Mouse (Mus musculus): ENCODE measurements at regions not wholly inside any gene's neighbourhood (a gene's known extent, or its start where the extent isn't known, plus 50 kb on each side); places are given as distances from the start of the nearest gene placed in this dataset.
"Not testable (repeated sequence)": the region's sequence is repeated elsewhere in the genome, so short reads cannot be mapped to it uniquely, and the experiment has no call there.

- no peak overlapping the region for H3K27ac ChIP-seq
- H3K36me3 ChIP-seq (ENCODE audit: control insufficient read depth, insufficient read depth, low read length): no peaks in the 10 kb centered on the region
- no peaks in the 10 kb centered on the region for H3K27me3 ChIP-seq (ENCODE audit: control insufficient read depth, insufficient read depth, low read length)
- intact Hi-C loops (cut with DNase I): no loop called here
- H3K4me3 ChIP-seq: no peak overlapping the region
- DNase-seq: no peak
- H3K79me2 ChIP-seq (replicated peaks; ENCODE audit: control insufficient read depth, insufficient read depth, low read length): no peaks in the 10 kb centered on the region
- H3K9ac ChIP-seq (ENCODE audit: low read depth, low read length): no peak overlapping the region
- WGBS: 67% methylated on average over 4 of the region's 4 CpGs
- TF ChIP-seq CTCF (IDR thresholded peaks at IDR 0.05) (no peak), POLR2A (IDR thresholded peaks at IDR 0.05; ENCODE audit: insufficient read depth, low read depth, low read length) (no peak), EP300 (IDR thresholded peaks at IDR 0.05; ENCODE audit: insufficient read depth, low read depth, low read length) (no peak)
- H3K4me1 ChIP-seq (ENCODE audit: control insufficient read depth, insufficient read depth, low read length): no peaks in the 10 kb centered on the region
Observed at GRCm38 (mm10) chr1:47646681-47647080, 754.0 kb upstream of the Slc39a10 start.

DNA sequence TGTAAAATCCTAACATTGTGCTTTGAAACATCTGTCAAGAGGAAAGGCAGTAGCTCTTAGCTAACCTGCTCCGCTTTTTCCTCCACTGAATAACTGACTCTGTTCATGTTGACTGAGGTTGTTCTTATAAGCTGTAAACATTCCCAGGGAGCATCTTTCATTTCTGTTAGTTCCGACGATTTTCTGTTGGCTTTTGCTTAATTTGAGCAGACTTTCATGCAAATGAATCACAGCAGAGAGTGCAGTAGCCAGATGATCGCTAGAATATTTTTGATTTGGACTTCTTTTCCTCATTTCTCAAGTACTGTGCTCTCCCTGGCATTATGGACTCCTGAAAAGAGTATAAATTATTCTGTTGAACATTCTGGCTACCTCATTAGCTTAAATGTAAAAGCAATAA, 713.9 kb upstream of the Slc39a10 start:
- 73% methylated on average over 4 of the region's 4 CpGs for WGBS

GRCm38 (mm10) chr1:47603989-47604360, 711.3 kb upstream of the Slc39a10 start:
- Histone ChIP-seq H3K9ac (ENCODE audit: low read depth, low read length) (no peak overlapping the region), H3K27me3 (ENCODE audit: control insufficient read depth, insufficient read depth, low read length) (no peaks in the 10 kb centered on the region), H3K4me1 (ENCODE audit: control insufficient read depth, insufficient read depth, low read length) (no peaks in the 10 kb centered on the region), H3K27ac (no peak overlapping the region), H3K79me2 (replicated peaks; ENCODE audit: control insufficient read depth, insufficient read depth, low read length) (no peaks in the 10 kb centered on the region), H3K4me3 (no peak overlapping the region), H3K36me3 (ENCODE audit: control insufficient read depth, insufficient read depth, low read length) (no peaks in the 10 kb centered on the region)
- intact Hi-C loops (cut with DNase I): no loop called here
- WGBS: 36% methylated on average over 2 of the region's 2 CpGs
- no peak for DNase-seq
- no peak for TF ChIP-seq EP300 (IDR thresholded peaks at IDR 0.05; ENCODE audit: insufficient read depth, low read depth, low read length)
- no peak for TF ChIP-seq CTCF (IDR thresholded peaks at IDR 0.05)
- TF ChIP-seq POLR2A (IDR thresholded peaks at IDR 0.05; ENCODE audit: insufficient read depth, low read depth, low read length): no peak

More for the DNA sequence above, 713.9 kb upstream of the Slc39a10 start:
- DNase-seq: no peak
- no peak for TF ChIP-seq POLR2A (IDR thresholded peaks at IDR 0.05; ENCODE audit: insufficient read depth, low read depth, low read length)
- TF ChIP-seq EP300 (IDR thresholded peaks at IDR 0.05; ENCODE audit: insufficient read depth, low read depth, low read length): no peak
- TF ChIP-seq CTCF (IDR thresholded peaks at IDR 0.05): no peak
- intact Hi-C loops (cut with DNase I): no loop called here
- Histone ChIP-seq H3K36me3 (ENCODE audit: control insufficient read depth, insufficient read depth, low read length) (no peaks in the 10 kb centered on the region), H3K79me2 (replicated peaks; ENCODE audit: control insufficient read depth, insufficient read depth, low read length) (no peaks in the 10 kb centered on the region), H3K4me1 (ENCODE audit: control insufficient read depth, insufficient read depth, low read length) (no peaks in the 10 kb centered on the region), H3K9ac (ENCODE audit: low read depth, low read length) (no peak overlapping the region), H3K27ac (no peak overlapping the region), H3K27me3 (ENCODE audit: control insufficient read depth, insufficient read depth, low read length) (no peaks in the 10 kb centered on the region), H3K4me3 (no peak overlapping the region)

DNA sequence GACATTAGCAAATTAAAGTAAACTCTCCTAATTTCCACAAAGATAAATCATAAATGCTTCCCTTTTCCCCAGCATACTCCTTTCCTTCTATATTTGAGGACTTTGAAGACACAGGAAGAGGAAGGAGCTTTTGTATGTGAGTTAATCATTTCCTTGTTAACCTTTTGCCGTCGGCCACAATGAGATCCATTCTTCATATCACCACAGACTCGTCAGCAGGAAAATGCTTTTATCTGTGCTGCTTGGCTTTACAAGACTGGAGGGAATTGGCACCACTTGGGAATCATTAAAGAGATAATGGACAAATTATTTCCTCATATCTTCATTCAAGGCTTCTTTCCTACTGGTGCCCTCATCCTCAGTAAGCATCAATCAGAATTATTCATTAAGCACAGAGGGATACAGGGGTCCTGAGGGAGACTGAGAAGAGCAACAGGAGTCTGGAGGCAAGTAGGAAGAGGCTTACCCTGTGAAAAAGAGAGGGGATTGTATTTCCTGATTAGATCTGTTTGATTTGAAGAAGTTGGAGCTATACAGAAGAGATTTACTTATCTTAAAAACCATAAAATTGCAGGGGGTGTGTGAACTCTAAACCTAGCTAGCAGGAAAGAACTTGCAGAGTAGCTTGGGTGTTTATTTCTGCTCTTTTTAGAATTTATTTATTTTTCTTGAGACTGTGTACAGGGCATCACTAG, 710.8 kb upstream of the Slc39a10 start:
- DNase-seq: no peak
- H3K4me3 ChIP-seq: no peak overlapping the region
- intact Hi-C loops (cut with DNase I): no loop called here
- H3K27me3 ChIP-seq (ENCODE audit: control insufficient read depth, insufficient read depth, low read length): no peaks in the 10 kb centered on the region
- no peak for TF ChIP-seq POLR2A (IDR thresholded peaks at IDR 0.05; ENCODE audit: insufficient read depth, low read depth, low read length)
- TF ChIP-seq CTCF (IDR thresholded peaks at IDR 0.05): no peak
- TF ChIP-seq EP300 (IDR thresholded peaks at IDR 0.05; ENCODE audit: insufficient read depth, low read depth, low read length): no peak
- no peaks in the 10 kb centered on the region for H3K36me3 ChIP-seq (ENCODE audit: control insufficient read depth, insufficient read depth, low read length)
- H3K4me1 ChIP-seq (ENCODE audit: control insufficient read depth, insufficient read depth, low read length): no peaks in the 10 kb centered on the region
- 13% methylated on average over 3 of the region's 3 CpGs for WGBS
- H3K9ac ChIP-seq (ENCODE audit: low read depth, low read length): no peak overlapping the region
- no peaks in the 10 kb centered on the region for H3K79me2 ChIP-seq (replicated peaks; ENCODE audit: control insufficient read depth, insufficient read depth, low read length)
- no peak overlapping the region for H3K27ac ChIP-seq

DNA sequence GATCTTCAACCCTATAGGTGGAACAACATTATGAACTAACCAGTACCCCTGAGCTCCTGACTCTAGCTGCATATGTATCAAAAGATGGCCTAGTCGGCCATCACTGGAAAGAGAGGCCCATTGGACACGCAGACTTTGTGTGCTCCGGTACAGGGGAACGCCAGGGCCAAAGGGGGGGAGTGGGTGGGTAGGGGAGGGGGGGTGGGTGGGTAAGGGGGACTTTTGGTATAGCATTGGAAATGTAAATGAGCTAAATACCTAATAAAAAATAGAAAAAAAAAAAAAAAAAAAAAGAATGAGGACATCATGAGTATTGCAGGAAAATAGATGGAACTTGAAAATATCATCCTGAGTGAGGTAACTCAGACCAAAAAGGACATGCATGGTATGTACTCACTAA, 701.0 kb upstream of the Slc39a10 start:
- WGBS: 70% methylated on average over 2 of the region's 4 CpGs
- H3K79me2 ChIP-seq (replicated peaks; ENCODE audit: control insufficient read depth, insufficient read depth, low read length); H3K4me1 ChIP-seq (ENCODE audit: control insufficient read depth, insufficient read depth, low read length); H3K36me3 ChIP-seq (ENCODE audit: control insufficient read depth, insufficient read depth, low read length); H3K27ac ChIP-seq; H3K27me3 ChIP-seq (ENCODE audit: control insufficient read depth, insufficient read depth, low read length); DNase-seq; intact Hi-C loops (cut with DNase I); H3K4me3 ChIP-seq; H3K9ac ChIP-seq (ENCODE audit: low read depth, low read length): not testable (repeated sequence)

DNA sequence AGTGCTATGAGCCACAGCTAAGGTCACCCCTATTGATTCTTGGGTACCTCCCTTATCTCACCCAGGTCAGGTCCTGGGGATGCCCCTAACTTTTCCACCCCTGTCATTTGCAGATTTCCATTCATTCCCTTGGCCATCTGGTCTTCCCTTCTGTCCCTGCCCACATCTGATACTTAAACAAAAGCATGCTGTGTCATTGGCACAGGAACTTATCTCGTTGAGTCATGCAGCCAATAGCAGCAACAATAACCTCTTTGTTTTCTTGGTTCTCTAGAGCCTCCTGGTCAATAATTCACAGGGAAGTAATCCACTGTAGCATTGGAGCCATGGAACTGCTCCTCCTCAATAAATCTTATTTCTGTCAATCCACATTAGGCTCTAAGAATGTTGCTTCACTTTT, 653.0 kb upstream of the Slc39a10 start:
- intact Hi-C loops (cut with DNase I): no loop called here
- Histone ChIP-seq H3K4me3 (no peak overlapping the region), H3K4me1 (ENCODE audit: control insufficient read depth, insufficient read depth, low read length) (no peaks in the 10 kb centered on the region), H3K9ac (ENCODE audit: low read depth, low read length) (no peak overlapping the region), H3K79me2 (replicated peaks; ENCODE audit: control insufficient read depth, insufficient read depth, low read length) (no peaks in the 10 kb centered on the region), H3K36me3 (ENCODE audit: control insufficient read depth, insufficient read depth, low read length) (no peaks in the 10 kb centered on the region), H3K27ac (no peak overlapping the region), H3K27me3 (ENCODE audit: control insufficient read depth, insufficient read depth, low read length) (no peaks in the 10 kb centered on the region)
- 48% methylated on average over 1 of the region's 1 CpGs for WGBS
- DNase-seq: no peak
- TF ChIP-seq CTCF (IDR thresholded peaks at IDR 0.05) (no peak), EP300 (IDR thresholded peaks at IDR 0.05; ENCODE audit: insufficient read depth, low read depth, low read length) (no peak), POLR2A (IDR thresholded peaks at IDR 0.05; ENCODE audit: insufficient read depth, low read depth, low read length) (no peak)
